Mouse (Mus musculus): ENCODE results near the gene Coq7.

The Coq7 gene

DNA sequence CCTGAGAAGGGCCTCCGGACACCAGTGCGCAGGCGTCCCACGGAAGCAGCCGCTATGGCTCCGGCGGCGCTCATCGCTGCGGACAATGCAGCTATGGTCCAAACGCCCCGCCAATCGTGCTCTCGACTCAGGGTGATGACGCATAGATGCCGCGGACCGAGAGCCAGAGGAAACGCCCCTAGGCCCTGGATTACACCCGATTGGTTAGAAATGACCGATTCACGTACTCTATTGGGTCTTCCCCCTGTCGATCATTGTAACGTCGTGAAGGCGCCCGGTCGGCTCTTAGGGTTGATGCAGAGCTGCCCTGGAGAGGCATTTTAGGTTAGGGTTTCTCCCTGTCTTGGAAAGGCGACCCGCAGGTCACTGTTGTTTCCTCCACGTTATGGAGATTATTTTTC is at the start of gene Coq7:
Gene Coq7, minus strand, starts transcription at position 179 of the 401 bp plus-strand sequence.
- DNase-seq (ENCODE audit: low spot score), result peak; percentile 99

- no peak for DNase-seq (ENCODE audit: low spot score)
These were observed 46.8 kb upstream of the Coq7 start for GRCm38 (mm10) chr7:118579938-118580337.

- no peak for DNase-seq (ENCODE audit: low spot score)
These were observed 45.1 kb upstream of the Coq7 start for GRCm38 (mm10) chr7:118578269-118578668.

- DNase-seq (ENCODE audit: low spot score), result no peak
These were observed 38.9 kb upstream of the Coq7 start for GRCm38 (mm10) chr7:118572039-118572438.

GRCm38 (mm10) chr7:118571350-118571749 is 38.2 kb upstream of the Coq7 start:
- no peak for DNase-seq (ENCODE audit: low spot score)

GRCm38 (mm10) chr7:118569121-118569543 is 36.0 kb upstream of the Coq7 start:
- no peak for DNase-seq (ENCODE audit: low spot score)

DNA sequence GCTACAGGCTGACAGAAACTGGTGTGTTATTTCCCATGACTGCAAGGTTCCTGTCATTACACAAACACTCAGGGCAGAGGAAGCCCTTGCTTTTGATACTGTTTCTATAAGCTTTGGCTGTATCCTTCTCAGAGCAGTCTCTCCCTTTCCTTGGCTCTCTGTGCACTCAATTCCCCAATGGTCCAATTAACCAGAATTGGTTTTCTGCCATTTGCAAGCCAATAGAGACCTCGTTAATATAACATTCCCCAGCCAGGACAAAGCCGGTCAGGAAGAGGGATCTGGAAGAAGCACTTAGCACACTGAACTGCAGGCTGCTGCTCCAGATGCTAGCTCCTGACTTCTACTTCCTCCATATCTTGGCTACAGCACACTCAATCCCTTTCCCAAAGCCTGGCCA is 21.1 kb upstream of the Coq7 start:
- DNase-seq (ENCODE audit: low spot score), result no peak

- DNase-seq (ENCODE audit: low spot score), result no peak
These were observed 20.7 kb upstream of the Coq7 start for GRCm38 (mm10) chr7:118553881-118554280.

DNA sequence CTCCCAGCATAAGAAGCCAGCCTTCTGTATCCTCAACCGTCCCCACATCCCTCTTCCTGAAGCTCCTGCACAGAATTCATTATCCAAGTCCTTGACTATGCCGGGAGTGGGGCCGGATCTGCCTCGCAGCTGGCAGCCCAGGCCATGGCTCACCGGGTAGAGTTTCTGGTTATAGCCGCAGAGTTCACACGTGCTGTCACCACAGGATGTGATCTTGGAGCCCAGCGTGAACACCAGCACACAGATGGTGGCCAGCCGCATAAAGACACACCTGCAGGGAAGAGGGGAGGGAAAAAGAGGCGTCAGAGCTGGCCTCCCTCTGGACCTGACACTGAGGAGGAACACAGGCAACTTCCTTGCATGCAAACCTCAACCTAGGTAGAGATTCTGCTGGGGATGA is 14.3 kb upstream of the Coq7 start:
- DNase-seq (ENCODE audit: low spot score), result no peak

- DNase-seq (ENCODE audit: low spot score), result no peak
These were observed 11.0 kb upstream of the Coq7 start for GRCm38 (mm10) chr7:118544128-118544527.

DNA sequence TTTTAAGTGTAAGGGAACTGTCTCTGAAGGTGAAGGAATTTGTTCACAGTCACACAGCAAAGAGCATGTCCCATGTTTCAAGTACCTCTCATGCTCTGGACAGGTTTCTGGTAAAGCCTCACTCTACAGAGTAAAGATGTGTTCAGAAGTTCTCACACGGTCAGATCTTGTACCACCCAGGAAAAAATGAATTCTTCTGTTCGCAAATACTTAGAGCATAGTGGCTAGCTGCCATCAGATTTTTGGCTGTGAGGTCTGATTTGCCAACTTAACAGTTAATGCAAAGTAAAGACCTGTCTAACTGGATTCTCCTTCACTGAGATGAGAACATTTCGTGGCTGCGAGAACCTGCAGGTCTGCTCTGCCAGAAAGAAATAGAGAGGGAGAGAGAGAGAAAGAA is 1.9 kb upstream of the Coq7 start:
- no peak for DNase-seq (ENCODE audit: low spot score)

- DNase-seq (ENCODE audit: low spot score), result no peak
These were observed 1.2 kb upstream of the Coq7 start for GRCm38 (mm10) chr7:118534326-118534725.

GRCm38 (mm10) chr7:118532519-118533177 is 508 bp downstream of the Coq7 start:
- peak; percentile 97 for DNase-seq (ENCODE audit: low spot score)

GRCm38 (mm10) chr7:118526967-118527366 is 6.2 kb downstream of the Coq7 start:
- DNase-seq (ENCODE audit: low spot score), result no peak

- DNase-seq (ENCODE audit: low spot score), result no peak
These were observed 11.1 kb downstream of the Coq7 start for GRCm38 (mm10) chr7:118522077-118522476.

- DNase-seq (ENCODE audit: low spot score), result no peak
These were observed 13.5 kb downstream of the Coq7 start for GRCm38 (mm10) chr7:118519661-118520060.

GRCm38 (mm10) chr7:118518687-118519086 is 14.5 kb downstream of the Coq7 start:
- DNase-seq (ENCODE audit: low spot score), result peak; percentile 23

GRCm38 (mm10) chr7:118517819-118518218 is 15.3 kb downstream of the Coq7 start:
- DNase-seq (ENCODE audit: low spot score), result no peak

DNA sequence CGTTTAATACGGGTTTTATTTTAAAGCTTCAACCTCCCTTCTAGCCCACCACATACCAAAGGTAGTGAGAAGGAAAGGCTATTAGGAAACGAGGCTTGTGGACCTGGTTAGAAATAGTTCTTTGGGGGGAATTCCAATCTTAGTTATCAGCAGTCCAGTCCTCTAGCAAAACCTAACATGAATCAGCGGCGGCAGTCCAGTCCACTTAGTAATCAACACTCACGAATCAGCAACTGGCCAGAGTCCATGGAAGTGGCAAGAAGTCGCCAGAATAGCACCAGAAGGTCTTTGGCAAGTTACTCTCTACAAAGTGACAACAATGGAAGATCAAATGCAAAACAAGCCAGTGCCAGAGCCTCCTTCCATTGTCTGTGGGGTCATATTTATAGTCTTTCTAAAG is 24.6 kb downstream of the Coq7 start:
- DNase-seq (ENCODE audit: low spot score), result no peak

GRCm38 (mm10) chr7:118503844-118504243 is 29.3 kb downstream of the Coq7 start:
- no peak for DNase-seq (ENCODE audit: low spot score)

- no peak for DNase-seq (ENCODE audit: low spot score)
These were observed 30.8 kb downstream of the Coq7 start for GRCm38 (mm10) chr7:118502333-118502732.

DNA sequence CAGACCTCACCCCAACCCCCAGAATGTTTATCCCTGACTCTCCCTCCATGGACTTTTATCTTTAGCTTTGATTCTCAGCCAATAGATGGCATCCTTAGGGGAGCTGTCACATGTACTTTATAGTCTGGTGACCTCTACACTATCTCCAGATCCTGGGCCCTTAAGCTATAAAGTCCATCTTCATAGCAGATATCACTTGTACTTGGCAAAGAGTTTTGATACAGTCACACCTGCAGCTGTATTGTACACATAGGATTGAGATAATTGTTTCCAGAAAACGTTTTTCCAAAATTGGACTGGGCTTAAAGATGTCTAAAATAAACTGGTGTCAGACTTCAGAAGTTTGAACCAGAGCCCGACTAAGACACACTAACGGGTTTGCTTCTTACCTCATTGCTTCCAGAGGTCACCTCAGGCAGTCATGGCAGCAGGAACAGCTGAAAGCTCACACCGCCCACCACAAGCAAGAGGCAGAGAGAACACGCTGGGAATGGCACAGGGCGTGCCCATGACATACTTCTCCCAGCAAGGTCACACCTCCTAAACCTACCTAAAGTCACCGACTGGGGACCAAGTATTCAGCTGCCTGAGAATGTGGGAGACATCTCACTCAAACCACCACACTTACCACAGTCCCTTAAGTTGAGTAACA is 33.2 kb downstream of the Coq7 start:
- DNase-seq (ENCODE audit: low spot score), result no peak

DNA sequence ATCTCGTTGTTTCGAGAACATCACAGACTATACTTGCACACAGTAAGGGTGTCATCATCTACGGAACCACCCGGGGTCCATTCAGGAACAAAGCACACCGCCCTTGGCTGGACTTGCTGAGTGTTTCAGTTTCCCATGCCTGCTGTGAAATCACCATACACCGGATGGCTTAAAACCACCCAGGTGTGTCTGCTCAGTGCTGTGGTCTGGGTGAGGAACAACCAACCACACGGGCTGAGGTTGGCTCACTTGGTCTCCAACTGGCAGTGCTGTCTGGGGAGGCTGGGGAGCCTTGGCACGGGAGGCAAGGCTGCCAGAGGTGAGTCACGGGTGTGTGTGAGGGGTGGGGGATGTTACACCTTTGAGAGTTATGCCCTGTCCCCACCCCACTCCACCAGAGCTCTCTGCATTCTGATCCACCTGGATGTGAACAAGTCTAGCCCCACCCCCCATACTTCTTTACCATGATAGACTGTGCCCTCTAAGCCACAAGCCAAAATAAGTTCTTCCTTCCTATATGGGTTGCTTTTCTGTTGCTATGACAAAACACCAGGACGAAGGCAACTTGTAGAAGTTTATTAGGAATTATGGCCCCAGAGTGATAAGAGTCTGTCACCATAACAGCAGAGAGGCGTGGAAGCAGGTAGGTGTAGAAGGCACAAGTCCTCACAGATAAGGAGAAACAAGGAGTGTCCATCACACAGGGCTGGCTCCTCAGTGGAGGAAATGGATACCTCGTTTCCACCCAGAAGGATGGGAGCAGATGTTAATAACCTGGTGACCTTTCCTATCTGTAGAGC is 34.0 kb downstream of the Coq7 start:
- no peak for DNase-seq (ENCODE audit: low spot score)

Measured in c-Kit-positive CD71-positive TER-119-positive erythroid progenitor cells, embryonic 14.5 days (primary cell).